Mouse (Mus musculus) embryonic fibroblast, embryonic 13.5 days (primary cell): Measurements from ENCODE around the gene Eif2d.

Experiments
- CTCF ChIP-seq: IDR thresholded peaks from 2 replicates; pipeline ENCODE4 v1.5.1; 2011; ENCODE audit warnings: mild to moderate bottlenecking, control low read depth, low read length, moderate library complexity, borderline replicate concordance; ENCODE audit not compliant: insufficient read depth
- POLR2A ChIP-seq: IDR thresholded peaks from 2 replicates; pipeline ENCODE4 v1.6.1; 2011; ENCODE audit warnings: low read depth, mild to moderate bottlenecking, control low read depth, low read length, moderate library complexity

- no peak for TF ChIP-seq CTCF
- no peak for TF ChIP-seq POLR2A
Measured at GRCm38 (mm10) chr1:131200588-131200987, 47.6 kb downstream of the Eif2d start.
